Comparison of ENCODE assay signal across 29 mouse cellular contexts in the genomic region with DNA sequence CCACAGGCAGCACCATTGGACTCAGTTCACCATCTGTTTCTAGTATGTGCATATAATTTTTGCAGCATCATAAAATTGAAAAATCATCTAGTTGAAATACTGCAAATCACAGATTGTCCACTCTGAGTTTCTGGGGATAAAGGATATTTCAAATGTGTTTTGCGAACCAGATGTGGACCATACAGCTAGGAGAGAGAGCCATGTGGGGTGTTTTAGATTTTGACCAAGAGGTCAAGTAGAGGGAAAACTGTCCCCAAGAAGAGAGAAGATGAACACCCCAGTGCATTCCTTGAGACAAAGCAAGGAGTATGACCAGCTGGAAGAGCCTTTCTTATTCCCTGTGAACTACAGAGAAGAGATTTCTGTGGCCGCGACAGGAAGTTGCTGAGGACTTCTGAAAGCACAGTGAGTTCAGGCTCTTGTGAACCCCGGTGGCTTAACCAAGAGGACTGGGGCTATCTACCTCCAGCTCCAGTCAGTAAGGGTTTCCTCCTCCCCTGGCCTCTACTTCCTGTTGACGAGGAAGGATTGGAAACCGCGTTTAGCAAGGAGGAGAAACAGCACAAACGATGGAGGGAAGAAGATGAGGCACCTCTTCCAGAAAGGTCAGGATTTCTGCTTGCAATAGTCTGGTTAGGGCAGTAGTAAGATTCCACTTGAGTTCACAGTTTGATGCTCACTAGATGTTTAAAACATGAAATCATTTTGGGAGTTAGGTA. TPM values are rescaled to one million over a fixed set of nuclear protein-coding genes. Genes with fewer than 3 reads are reported as not detected.
DNase-seq lines count a peak whose midpoint lies in the region; ATAC-seq and TF ChIP-seq lines count a peak whose summit lies in the region.
"Had no signal": no experiment of that assay in that cellular context is flagged by ENCODE, and none has a peak within 500 bp of the region (broad histone marks: within the 10 kb centered on the region; RNA-seq: fewer than 3 reads in every experiment).

No protein-coding gene starts in this region.

- H3K4me2 ChIP-seq in kidney, postnatal 0 days (ENCODE audit: low read length) = no peak overlapping the region
- H3K4me2 ChIP-seq: embryonic facial prominence, embryonic 15.5 days; forebrain, embryonic 13.5 days; heart, embryonic 11.5 days; hindbrain, embryonic 13.5 days; liver, embryonic 12.5 days; midbrain, embryonic 13.5 days; neural tube, embryonic 15.5 days had no signal

- H3K9me3 ChIP-seq in kidney, postnatal 0 days (replicated peaks; ENCODE audit: low read length) = no peaks in the 10 kb centered on the region
- H3K9me3 ChIP-seq: embryonic facial prominence, embryonic 10.5 days; embryonic facial prominence, embryonic 15.5 days; forebrain, embryonic 13.5 days; hindbrain, embryonic 13.5 days; liver, embryonic 12.5 days; midbrain, embryonic 13.5 days; neural tube, embryonic 15.5 days had no signal

- WGBS in kidney, postnatal 0 days = 51% methylated on average over 8 of the region's 8 CpGs
- 84% methylated on average over 8 of the region's 8 CpGs for WGBS in cerebellum, adult 2 months

- no peaks in the 10 kb centered on the region for H3K27me3 ChIP-seq in kidney, postnatal 0 days (ENCODE audit: insufficient read depth, low read length)
- H3K27me3 ChIP-seq in cerebellum, adult 2 months (ENCODE audit: control insufficient read depth, insufficient read depth, low read length) = no peaks in the 10 kb centered on the region
- H3K27me3 ChIP-seq: embryonic facial prominence, embryonic 15.5 days; forebrain, embryonic 13.5 days; hindbrain, embryonic 13.5 days; liver, embryonic 12.5 days; midbrain, embryonic 13.5 days; neural tube, embryonic 15.5 days had no signal

- no peak overlapping the region for H3K4me3 ChIP-seq in kidney, postnatal 0 days (replicated peaks; ENCODE audit: low read depth, low read length)
- H3K4me3 ChIP-seq in cerebellum, adult 2 months (replicated peaks; ENCODE audit: insufficient read depth, low read depth, low read length) = no peak overlapping the region
- H3K4me3 ChIP-seq: embryonic facial prominence, embryonic 10.5 days; embryonic facial prominence, embryonic 15.5 days; forebrain, embryonic 13.5 days; hindbrain, embryonic 13.5 days; layer of hippocampus, adult 2 months; left cerebral cortex, adult 2 months; liver, embryonic 12.5 days; megakaryocyte, embryonic 14.5 days; midbrain, embryonic 13.5 days; neural tube, embryonic 15.5 days had no signal

- H3K9ac ChIP-seq in kidney, postnatal 0 days (ENCODE audit: low read depth, low read length) = no peak overlapping the region
- H3K9ac ChIP-seq: embryonic facial prominence, embryonic 15.5 days; forebrain, embryonic 13.5 days; hindbrain, embryonic 13.5 days; liver, embryonic 12.5 days; liver, postnatal 0 days; midbrain, embryonic 13.5 days; neural tube, embryonic 15.5 days had no signal

- TF ChIP-seq CTCF in kidney, postnatal 0 days (IDR thresholded peaks at IDR 0.05; ENCODE audit: low read depth) = no peak
- TF ChIP-seq CTCF in cerebellum, adult 2 months (IDR thresholded peaks at IDR 0.05; ENCODE audit: borderline replicate concordance, insufficient read depth, low read depth, low read length) = no peak

- peak; percentile 5 for DNase-seq in CD4-positive, CD25-positive, alpha-beta regulatory T cell, adult 2 months (ENCODE audit: low read depth, low spot score)
- peak; percentile 75 for DNase-seq in kidney, postnatal 0 days (ENCODE audit: low spot score)
- no peak for DNase-seq in kidney, adult 18-20 months
- DNase-seq in cerebellum, adult 2 months = no peak
- DNase-seq in spleen, postnatal 36 days (ENCODE audit: low spot score in 2 of 2) = no peak
- DNase-seq: adrenal gland, postnatal 36 days; cerebellum, adult 18-20 months; cerebellum, postnatal 14 days; gastrocnemius, postnatal 10 days; heart, postnatal 36 days; kidney, adult 8-10 months; kidney, postnatal 36 days; liver, postnatal 0 days; lung, postnatal 36 days; right cerebral cortex, adult 18-20 months; spleen, adult 18-20 months had no signal

- ATAC-seq in CD4-positive, CD25-positive, alpha-beta regulatory T cell, adult 4 months = no peak
- 0 out of 2 replicates have a peak, but pooled peaks have one; percentile 21 for ATAC-seq in kidney, postnatal 0 days (replicated peaks; ENCODE audit: low FRiP score, low read depth)
- peak; percentile 35 to 43; a peak in 2 of 4 replicates for ATAC-seq in hematopoietic stem cell, adult 5-6 weeks (replicated peaks in 1 of 2; ENCODE audit: insufficient read depth in 1 of 2, low FRiP score in 2 of 2, low TSS enrichment in 1 of 2, low read depth in 1 of 2, poor library complexity in 2 of 2, severe bottlenecking in 2 of 2)
- ATAC-seq: forebrain, embryonic 13.5 days; liver, embryonic 12.5 days; liver, postnatal 0 days; midbrain, embryonic 13.5 days had no signal

- peak overlapping the region; percentile 66 for H3K27ac ChIP-seq in kidney, postnatal 0 days
- H3K27ac ChIP-seq in cerebellum, adult 2 months (ENCODE audit: insufficient read depth, low read length) = no peak overlapping the region
- H3K27ac ChIP-seq: embryonic facial prominence, embryonic 10.5 days; embryonic facial prominence, embryonic 15.5 days; forebrain, embryonic 13.5 days; hindbrain, embryonic 13.5 days; layer of hippocampus, adult 2 months; left cerebral cortex, adult 2 months; liver, embryonic 12.5 days; midbrain, embryonic 13.5 days; neural tube, embryonic 15.5 days had no signal

- no peak for TF ChIP-seq POLR2A in cerebellum, adult 2 months (IDR thresholded peaks at IDR 0.05; ENCODE audit: borderline replicate concordance, insufficient read depth, low read length)

- no peaks in the 10 kb centered on the region for H3K36me3 ChIP-seq in kidney, postnatal 0 days (ENCODE audit: insufficient read depth, low read length)
- H3K36me3 ChIP-seq: embryonic facial prominence, embryonic 10.5 days; embryonic facial prominence, embryonic 15.5 days; hindbrain, embryonic 13.5 days; liver, embryonic 12.5 days; midbrain, embryonic 13.5 days; neural tube, embryonic 15.5 days had no signal

- no peaks in the 10 kb centered on the region for H3K4me1 ChIP-seq in kidney, postnatal 0 days (replicated peaks; ENCODE audit: insufficient read depth, low read length)
- H3K4me1 ChIP-seq in cerebellum, adult 2 months (ENCODE audit: control insufficient read depth, insufficient read depth, low read length) = no peaks in the 10 kb centered on the region
- H3K4me1 ChIP-seq: embryonic facial prominence, embryonic 10.5 days; forebrain, embryonic 13.5 days; hindbrain, embryonic 13.5 days; liver, embryonic 12.5 days; midbrain, embryonic 13.5 days; neural tube, embryonic 15.5 days had no signal

RNA-seq across cellular contexts. Expression of gene Fam173b, which starts 46.4 kb away (rescaled TPM):
- polyA plus RNA-seq in CD4-positive, CD25-positive, alpha-beta regulatory T cell, adult 4 months (2017; shearing (Covaris generic)) = 10 to 100 TPM; 25.9 to 32.2 TPM
- polyA plus RNA-seq in kidney, postnatal 0 days (2015; fragmentation: Nextera tagmentation; extraction: Ambion mirVana) = 14.6 and 15.5 TPM in 2 replicates
- total RNA-seq in hematopoietic stem cell, adult 5-6 weeks (2017) = 2.8 and 5.9 TPM in 2 replicates
- 15.2 and 15.9 TPM in 2 replicates for polyA plus RNA-seq in cerebellum, adult 2 months (2012; rRNA removed)

RNA-seq across cellular contexts. Expression of gene Cct5, which starts 46.4 kb away (rescaled TPM):
- 100 to 1,000 TPM; 419 to 459 TPM for polyA plus RNA-seq in CD4-positive, CD25-positive, alpha-beta regulatory T cell, adult 4 months (2017; shearing (Covaris generic))
- polyA plus RNA-seq in kidney, postnatal 0 days (2015; fragmentation: Nextera tagmentation; extraction: Ambion mirVana) = 429 and 450 TPM in 2 replicates
- 458 and 486 TPM in 2 replicates for total RNA-seq in hematopoietic stem cell, adult 5-6 weeks (2017)
- 220 and 228 TPM in 2 replicates for polyA plus RNA-seq in cerebellum, adult 2 months (2012; rRNA removed)

Comparison
In these comparisons a context has a peak if more than half of its experiments do, and no peak if none do; other contexts are left out.
1. DNase-seq: peak in CD4-positive, CD25-positive, alpha-beta regulatory T cell, adult 2 months (single experiment) and kidney, postnatal 0 days (single experiment); none in kidney, adult 18-20 months (single experiment), cerebellum, adult 2 months (0 of 2) and spleen, postnatal 36 days (0 of 2).